Mouse (Mus musculus): ENCODE measurements around the gene Vmo1.

- TF ChIP-seq CTCF (IDR thresholded peaks at IDR 0.05) (no peak), EP300 (IDR thresholded peaks at IDR 0.05) (no peak)
Measured at GRCm38 (mm10) chr11:70518436-70518835, 4.0 kb upstream of the Vmo1 start.

Data from lung, postnatal 0 days (tissue).